Mouse (Mus musculus) G1E (cell line): Measurements from ENCODE around the gene Gdf9.
"Not testable (repeated sequence)": the region's sequence is repeated elsewhere in the genome, so short reads cannot be mapped to it uniquely, and the experiment has no call there.

Source experiments
- CTCF ChIP-seq: IDR thresholded peaks from 2 replicates; pipeline ENCODE4 v1.5.1; 2012; ENCODE audit warnings: low read depth, low read length, inconsistent platforms, mixed read lengths
- TAL1 ChIP-seq: conservative IDR thresholded peaks from 2 replicates; pipeline ENCODE4 v1.6.1; 2012; ENCODE audit warnings: low read depth, low read length, inconsistent platforms, mixed read lengths

- TF ChIP-seq TAL1, CTCF: not testable (repeated sequence)
Measured at GRCm38 (mm10) chr11:53426914-53427313, 3.9 kb upstream of the Gdf9 start.
